Mouse (Mus musculus): ENCODE measurements around the gene Grb10. TPM values are rescaled to one million over a fixed set of nuclear protein-coding genes. Genes with fewer than 3 reads are reported as not detected.

The Grb10 gene
- polyA plus RNA-seq, 1 experiment from 2014 or later = 94.2 TPM

DNA sequence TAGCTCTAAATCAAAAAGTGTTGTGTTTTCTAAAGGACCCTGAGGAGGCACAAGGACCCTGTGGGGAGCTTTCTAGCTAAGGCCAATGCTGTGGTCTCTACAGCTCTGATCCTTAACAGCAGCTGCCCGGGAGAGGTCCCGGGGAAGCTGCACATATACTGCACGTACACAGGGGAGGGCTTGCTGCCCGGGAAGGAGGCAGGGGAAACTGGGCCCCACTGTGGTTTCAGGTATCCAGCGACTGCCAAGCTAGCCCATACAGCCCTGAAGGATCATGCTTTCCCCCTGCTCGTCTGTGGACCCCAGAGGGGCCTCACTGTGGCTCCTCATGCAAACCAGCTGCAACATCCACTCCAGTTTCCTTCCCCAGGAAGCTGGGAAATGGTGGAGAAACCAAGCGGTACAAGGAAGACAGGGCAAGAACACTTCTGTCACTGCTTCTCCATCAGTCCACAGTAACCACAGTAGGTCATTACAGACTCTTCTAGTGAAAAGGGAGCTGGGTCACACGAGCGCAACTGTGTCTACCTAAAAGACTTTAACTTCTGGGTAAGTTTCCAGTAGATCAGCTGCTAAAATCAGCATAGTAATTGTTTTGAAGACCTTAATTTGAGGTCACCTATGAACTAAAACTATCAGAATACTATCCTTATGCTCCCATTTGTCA, 90.0 kb downstream of the Grb10 start:
- no peak for ATAC-seq
- H3K36me3 ChIP-seq (ENCODE audit: control insufficient read depth, insufficient read depth) = no peaks in the 10 kb centered on the region
- H3K4me2 ChIP-seq (ENCODE audit: low read length) = no peak overlapping the region
- H3K4me1 ChIP-seq (replicated peaks; ENCODE audit: control insufficient read depth, insufficient read depth, low read length) = no peaks in the 10 kb centered on the region
- no peak overlapping the region for H3K4me3 ChIP-seq (replicated peaks; ENCODE audit: low read length)
- H3K27ac ChIP-seq (ENCODE audit: low read length) = no peak overlapping the region
- H3K27me3 ChIP-seq (replicated peaks; ENCODE audit: control insufficient read depth, insufficient read depth, low read length) = no peaks in the 10 kb centered on the region
- H3K9me3 ChIP-seq (ENCODE audit: control insufficient read depth, low read length) = no peaks in the 10 kb centered on the region
- H3K9ac ChIP-seq (replicated peaks; ENCODE audit: low read depth, low read length) = no peak overlapping the region
- 55% methylated on average over 9 of the region's 9 CpGs for WGBS

DNA sequence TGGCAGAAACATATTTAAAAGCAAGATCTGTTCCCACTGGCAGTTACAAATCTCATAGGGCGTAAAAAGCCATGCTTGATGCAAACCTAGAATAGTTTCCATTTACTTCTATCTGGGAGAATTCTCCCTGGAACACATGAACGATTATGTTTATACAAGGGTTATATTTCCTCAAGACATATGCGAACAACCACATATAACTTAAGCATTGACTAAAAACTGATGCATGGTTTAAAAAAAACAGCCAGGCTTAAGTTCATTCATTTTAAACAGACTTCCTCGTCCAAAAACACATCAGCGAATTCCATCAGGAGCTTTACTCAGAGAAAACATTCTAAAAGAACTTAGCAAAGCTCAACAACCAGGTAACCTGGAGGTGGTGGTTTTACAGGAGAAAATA, 90.6 kb downstream of the Grb10 start:
- Histone ChIP-seq H3K36me3 (ENCODE audit: control insufficient read depth, insufficient read depth) (no peaks in the 10 kb centered on the region), H3K4me1 (replicated peaks; ENCODE audit: control insufficient read depth, insufficient read depth, low read length) (no peaks in the 10 kb centered on the region), H3K4me3 (replicated peaks; ENCODE audit: low read length) (no peak overlapping the region), H3K4me2 (ENCODE audit: low read length) (no peak overlapping the region), H3K9ac (replicated peaks; ENCODE audit: low read depth, low read length) (no peak overlapping the region), H3K27me3 (replicated peaks; ENCODE audit: control insufficient read depth, insufficient read depth, low read length) (no peaks in the 10 kb centered on the region), H3K9me3 (ENCODE audit: control insufficient read depth, low read length) (no peaks in the 10 kb centered on the region), H3K27ac (ENCODE audit: low read length) (no peak overlapping the region)
- no peak for ATAC-seq
- 89% methylated on average over 5 of the region's 5 CpGs for WGBS

DNA sequence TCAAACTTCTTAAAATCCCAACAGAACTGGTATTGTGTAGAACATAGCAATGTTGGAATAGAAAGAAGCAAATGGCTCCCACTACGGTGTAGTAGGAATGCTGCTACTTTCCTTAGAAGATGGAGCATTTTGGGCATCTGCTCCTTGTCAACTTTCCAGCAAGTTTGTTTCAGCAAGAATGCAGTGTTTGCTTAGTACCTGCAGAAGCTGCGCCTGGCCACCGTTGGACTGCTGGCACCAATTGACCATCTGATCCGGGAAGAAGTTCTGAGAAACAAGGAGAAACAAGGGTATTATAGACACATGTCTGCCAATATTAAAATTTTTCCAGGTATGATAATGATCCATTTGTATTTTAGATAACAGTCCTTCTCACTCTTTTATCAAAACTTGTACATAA, 92.7 kb downstream of the Grb10 start:
- Histone ChIP-seq H3K27me3 (replicated peaks; ENCODE audit: control insufficient read depth, insufficient read depth, low read length) (no peaks in the 10 kb centered on the region), H3K27ac (ENCODE audit: low read length) (no peak overlapping the region), H3K4me3 (replicated peaks; ENCODE audit: low read length) (no peak overlapping the region), H3K4me2 (ENCODE audit: low read length) (no peak overlapping the region), H3K9ac (replicated peaks; ENCODE audit: low read depth, low read length) (no peak overlapping the region), H3K4me1 (replicated peaks; ENCODE audit: control insufficient read depth, insufficient read depth, low read length) (no peaks in the 10 kb centered on the region; the same call in 1 of the 2 replicates), H3K36me3 (ENCODE audit: control insufficient read depth, insufficient read depth) (no peaks in the 10 kb centered on the region), H3K9me3 (ENCODE audit: control insufficient read depth, low read length) (no peaks in the 10 kb centered on the region)
- no peak for ATAC-seq
- 95% methylated on average over 4 of the region's 4 CpGs for WGBS

GRCm38 (mm10) chr11:11944814-11945213, 93.7 kb downstream of the Grb10 start:
- Histone ChIP-seq H3K9me3 (ENCODE audit: control insufficient read depth, low read length) (no peaks in the 10 kb centered on the region), H3K27me3 (replicated peaks; ENCODE audit: control insufficient read depth, insufficient read depth, low read length) (no peaks in the 10 kb centered on the region), H3K4me2 (ENCODE audit: low read length) (no peak overlapping the region), H3K36me3 (ENCODE audit: control insufficient read depth, insufficient read depth) (no peaks in the 10 kb centered on the region), H3K27ac (ENCODE audit: low read length) (no peak overlapping the region), H3K4me3 (replicated peaks; ENCODE audit: low read length) (no peak overlapping the region), H3K9ac (replicated peaks; ENCODE audit: low read depth, low read length) (no peak overlapping the region), H3K4me1 (replicated peaks; ENCODE audit: control insufficient read depth, insufficient read depth, low read length) (no peaks in the 10 kb centered on the region; the same call in 1 of the 2 replicates)
- ATAC-seq = no peak
- 97% methylated on average over 4 of the region's 4 CpGs for WGBS

- no peak for ATAC-seq
Measured at GRCm38 (mm10) chr11:11944082-11944349, 94.5 kb downstream of the Grb10 start.

GRCm38 (mm10) chr11:11943240-11944081, 95.0 kb downstream of the Grb10 start:
- no peaks in the 10 kb centered on the region; the same call in 1 of the 2 replicates for H3K4me1 ChIP-seq (replicated peaks; ENCODE audit: control insufficient read depth, insufficient read depth, low read length)

More at GRCm38 (mm10) chr11:11944082-11944349, 94.5 kb downstream of the Grb10 start:
- no peak overlapping the region for H3K9ac ChIP-seq (replicated peaks; ENCODE audit: low read depth, low read length)
- H3K9me3 ChIP-seq (ENCODE audit: control insufficient read depth, low read length) = no peaks in the 10 kb centered on the region
- H3K36me3 ChIP-seq (ENCODE audit: control insufficient read depth, insufficient read depth) = no peaks in the 10 kb centered on the region
- no peaks in the 10 kb centered on the region; the same call in 1 of the 2 replicates for H3K4me1 ChIP-seq (replicated peaks; ENCODE audit: control insufficient read depth, insufficient read depth, low read length)
- H3K4me3 ChIP-seq (replicated peaks; ENCODE audit: low read length) = no peak overlapping the region
- no peak overlapping the region for H3K4me2 ChIP-seq (ENCODE audit: low read length)
- no peaks in the 10 kb centered on the region for H3K27me3 ChIP-seq (replicated peaks; ENCODE audit: control insufficient read depth, insufficient read depth, low read length)
- H3K27ac ChIP-seq (ENCODE audit: low read length) = no peak overlapping the region

GRCm38 (mm10) chr11:11942320-11943217, 95.9 kb downstream of the Grb10 start:
- ATAC-seq = no peak
- no peak overlapping the region for H3K9ac ChIP-seq (replicated peaks; ENCODE audit: low read depth, low read length)
- no peaks in the 10 kb centered on the region for H3K9me3 ChIP-seq (ENCODE audit: control insufficient read depth, low read length)
- no peak overlapping the region for H3K4me2 ChIP-seq (ENCODE audit: low read length)
- 40% methylated on average over 6 of the region's 6 CpGs for WGBS
- no peaks in the 10 kb centered on the region for H3K27me3 ChIP-seq (replicated peaks; ENCODE audit: control insufficient read depth, insufficient read depth, low read length)
- H3K4me3 ChIP-seq (replicated peaks; ENCODE audit: low read length) = no peak overlapping the region
- H3K4me1 ChIP-seq (replicated peaks; ENCODE audit: control insufficient read depth, insufficient read depth, low read length) = no peaks in the 10 kb centered on the region; the same call in 1 of the 2 replicates
- no peak overlapping the region for H3K27ac ChIP-seq (ENCODE audit: low read length)
- H3K36me3 ChIP-seq (ENCODE audit: control insufficient read depth, insufficient read depth) = no peaks in the 10 kb centered on the region

More at GRCm38 (mm10) chr11:11943240-11944081, 95.0 kb downstream of the Grb10 start:
- Histone ChIP-seq H3K27me3 (replicated peaks; ENCODE audit: control insufficient read depth, insufficient read depth, low read length) (no peaks in the 10 kb centered on the region), H3K9ac (replicated peaks; ENCODE audit: low read depth, low read length) (no peak overlapping the region), H3K36me3 (ENCODE audit: control insufficient read depth, insufficient read depth) (no peaks in the 10 kb centered on the region), H3K4me3 (replicated peaks; ENCODE audit: low read length) (no peak overlapping the region), H3K4me2 (ENCODE audit: low read length) (no peak overlapping the region), H3K9me3 (ENCODE audit: control insufficient read depth, low read length) (no peaks in the 10 kb centered on the region), H3K27ac (ENCODE audit: low read length) (no peak overlapping the region)
- WGBS = 81% methylated on average over 13 of the region's 13 CpGs
- ATAC-seq = no peak

GRCm38 (mm10) chr11:11940833-11941681, 97.4 kb downstream of the Grb10 start:
- no peak for ATAC-seq
- no peaks in the 10 kb centered on the region for H3K27me3 ChIP-seq (replicated peaks; ENCODE audit: control insufficient read depth, insufficient read depth, low read length)
- no peaks in the 10 kb centered on the region; the same call in 1 of the 2 replicates for H3K4me1 ChIP-seq (replicated peaks; ENCODE audit: control insufficient read depth, insufficient read depth, low read length)
- H3K4me2 ChIP-seq (ENCODE audit: low read length) = no peak overlapping the region
- WGBS = 12% methylated on average over 5 of the region's 5 CpGs
- peaks cover 4% of the 10 kb centered on the region for H3K36me3 ChIP-seq (ENCODE audit: control insufficient read depth, insufficient read depth)
- no peak overlapping the region for H3K27ac ChIP-seq (ENCODE audit: low read length)
- no peaks in the 10 kb centered on the region for H3K9me3 ChIP-seq (ENCODE audit: control insufficient read depth, low read length)
- H3K9ac ChIP-seq (replicated peaks; ENCODE audit: low read depth, low read length) = no peak overlapping the region
- H3K4me3 ChIP-seq (replicated peaks; ENCODE audit: low read length) = no peak overlapping the region
